Mouse (Mus musculus) heart, adult 2 months (tissue): Measurements from ENCODE around the gene Dab1. TPM values are rescaled to one million over a fixed set of nuclear protein-coding genes. Genes with fewer than 3 reads are reported as not detected.

Experiments
- DNase-seq, 2 experiments: peaks; one replicate each; pipeline ENCODE4 v3.0.0; 2021
- H3K27ac ChIP-seq: fragments of 200-600 bp; 2 replicates; pipeline ENCODE4 v1.8.1; 2022
- H3K27me3 ChIP-seq: fragments of 200-500 bp; 2 replicates; pipeline ENCODE4 v1.6.1; 2012; ENCODE audit warnings: mild to moderate bottlenecking, low read length, inconsistent platforms, mixed read lengths; ENCODE audit not compliant: control insufficient read depth, insufficient read depth
- H3K36me3 ChIP-seq: fragments of 200-500 bp; 2 replicates; pipeline ENCODE4 v1.6.1; 2012; ENCODE audit warnings: low read length, inconsistent platforms; ENCODE audit not compliant: control insufficient read depth, insufficient read depth
- H3K4me1 ChIP-seq: fragments of 200-500 bp; 2 replicates; pipeline ENCODE4 v1.6.1; 2011; ENCODE audit warnings: low read length; ENCODE audit not compliant: control insufficient read depth, insufficient read depth
- H3K4me3 ChIP-seq: fragments of 200-600 bp; 2 replicates; pipeline ENCODE4 v1.8.1; 2022
- H3K79me2 ChIP-seq: fragments of 200-500 bp; replicated peaks from 2 replicates; pipeline ENCODE4 v1.6.1; 2012; ENCODE audit warnings: mild to moderate bottlenecking, inconsistent platforms, low read length, moderate library complexity, mixed read lengths; ENCODE audit not compliant: control insufficient read depth, insufficient read depth
- H3K9ac ChIP-seq: fragments of 200-500 bp; 2 replicates; pipeline ENCODE4 v1.6.1; 2012; ENCODE audit warnings: low read depth, mild to moderate bottlenecking, control low read depth, inconsistent platforms, low read length, mixed read lengths
- CTCF ChIP-seq: fragments of 200-600 bp; IDR thresholded peaks from 2 replicates; pipeline ENCODE4 v1.8.1; 2022; ENCODE audit warnings: antibody characterized with exemption, mild to moderate bottlenecking, moderate library complexity
- EP300 ChIP-seq: fragments of 200-500 bp; IDR thresholded peaks from 2 replicates; pipeline ENCODE4 v1.6.1; 2011; ENCODE audit warnings: low read depth, low read length, control low read depth; ENCODE audit not compliant: insufficient read depth
- POLR2A ChIP-seq: fragments of 200-500 bp; IDR thresholded peaks from 2 replicates; pipeline ENCODE4 v1.6.1; 2011; ENCODE audit warnings: mild to moderate bottlenecking, low read depth, low read length, control low read depth; ENCODE audit not compliant: insufficient read depth
- WGBS: fragments of 180-500 bp; shearing (Covaris S2); methylation state at CpG from one replicate; pipeline ENCODE4 v1.1.7; 2018; 5-methylcytosine and 5-hydroxymethylcytosine counted together
- intact Hi-C: fragments of 180-260 bp; cut with DNase I; formaldehyde crosslinking; loops from one replicate; pipeline ENCODE4 v1.15.1; 2025
- polyA plus RNA-seq: library from polyadenylated mRNA; depleted of rRNA; stranded (reverse); fragments of >200 nt; gene quantifications from 2 replicates; pipeline ENCODE4 v1.2.3, GENCODE M21; 2012
- total RNA-seq, 2 experiments: library from RNA; stranded (reverse); gene quantifications; 2 replicates each; pipeline ENCODE4 v1.2.3; 2021

Dab1 gene
- total and polyA plus RNA-seq, 3 experiments: 0.21 TPM; not detected in 2

DNA sequence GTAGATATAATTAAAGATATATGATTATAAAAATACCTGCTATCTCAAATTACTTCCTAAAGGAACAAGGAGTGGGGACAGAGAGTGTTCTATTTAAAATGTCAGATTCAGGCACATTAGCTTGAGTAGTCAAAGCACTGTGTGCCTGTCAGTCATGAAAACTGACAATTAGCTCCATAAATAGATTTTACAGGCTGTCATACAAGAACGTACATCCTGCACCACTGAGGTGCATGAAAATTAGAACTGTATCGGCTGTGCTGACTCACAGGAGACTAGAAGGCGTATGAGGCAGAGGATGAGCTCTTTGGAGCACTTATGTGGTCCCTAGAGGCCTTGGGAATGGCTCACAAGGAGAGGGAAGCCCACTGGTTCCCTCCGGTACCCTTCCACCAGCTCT, 882.1 kb downstream of the Dab1 start:
- H3K27me3 ChIP-seq: no peaks in the 10 kb centered on the region
- DNase-seq: no peak
- no peak overlapping the region for H3K27ac ChIP-seq
- H3K4me1 ChIP-seq: no peaks in the 10 kb centered on the region
- no peaks in the 10 kb centered on the region for H3K79me2 ChIP-seq
- 66% methylated on average over 4 of the region's 4 CpGs for whole genome bisulfite sequencing
- TF ChIP-seq CTCF (no peak), POLR2A (no peak), EP300 (no peak)
- H3K36me3 ChIP-seq: no peaks in the 10 kb centered on the region
- H3K9ac ChIP-seq: no peak overlapping the region
- no peak overlapping the region for H3K4me3 ChIP-seq
- intact Hi-C loops: no loop called here

DNA sequence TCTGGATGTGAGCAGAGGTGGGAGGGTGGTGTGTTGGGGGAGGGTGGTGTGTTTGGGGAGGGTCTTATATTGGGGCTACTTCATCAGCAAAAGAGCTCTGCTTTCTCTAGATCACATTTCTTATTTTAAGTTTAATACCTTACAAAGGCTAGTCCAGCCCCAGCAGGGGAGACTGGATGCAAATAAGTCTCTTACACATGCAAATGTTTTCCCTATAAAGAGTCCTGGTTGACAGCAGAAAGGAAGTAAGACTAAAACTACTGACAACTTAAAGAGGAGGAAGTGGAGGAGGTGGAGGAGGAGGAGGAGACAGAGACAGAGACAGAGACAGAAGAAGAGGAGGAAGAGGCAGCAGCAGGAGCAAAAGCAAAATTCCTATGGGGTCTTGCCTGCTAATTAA, 885.8 kb downstream of the Dab1 start:
- no peak overlapping the region for H3K27ac ChIP-seq
- TF ChIP-seq CTCF (no peak), POLR2A (no peak), EP300 (no peak)
- intact Hi-C loops: no loop called here

DNA sequence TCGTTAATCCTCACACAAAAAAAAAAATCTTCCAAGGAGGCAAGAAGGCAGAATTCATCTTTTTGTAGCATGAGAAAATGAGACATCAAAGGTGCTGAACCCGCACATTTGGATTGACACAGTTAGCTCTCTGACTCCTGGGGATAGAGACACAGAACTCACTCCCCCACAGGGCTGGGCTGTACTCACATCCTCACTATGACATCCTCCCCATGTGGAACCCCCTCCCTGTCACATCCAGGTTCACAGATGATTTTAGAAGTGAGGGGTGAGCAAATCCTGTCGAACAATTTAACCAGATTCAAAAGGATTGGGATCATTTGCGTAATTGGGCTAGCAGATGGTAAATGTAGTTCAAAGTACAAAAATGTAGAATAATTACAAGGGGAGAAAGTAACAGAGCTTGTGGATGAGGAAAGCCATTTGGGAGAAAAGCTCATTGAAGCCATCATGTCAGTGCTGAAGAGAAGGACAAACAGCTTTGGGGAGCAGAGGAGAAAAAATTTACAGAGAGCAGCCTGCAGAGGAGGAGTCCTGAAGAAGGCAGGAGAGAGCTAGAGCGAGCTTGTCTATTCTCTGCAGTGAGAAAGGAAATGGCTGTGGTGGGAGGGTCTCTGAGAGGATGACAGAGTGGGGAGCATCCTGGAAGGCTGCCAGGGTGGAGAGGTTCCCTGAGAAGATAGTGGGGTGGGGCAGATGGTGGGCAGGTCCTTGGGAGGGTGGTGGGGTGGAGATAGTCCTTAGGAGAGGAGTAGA, 890.2 kb downstream of the Dab1 start:
- intact Hi-C loops: no loop called here
- TF ChIP-seq POLR2A (no peak), EP300 (no peak), CTCF (no peak)
- no peaks in the 10 kb centered on the region for H3K4me1 ChIP-seq
- WGBS: 50% methylated on average over 5 of the region's 5 CpGs
- no peak for DNase-seq
- no peak overlapping the region for H3K4me3 ChIP-seq
- H3K9ac ChIP-seq: no peak overlapping the region
- H3K36me3 ChIP-seq: no peaks in the 10 kb centered on the region
- H3K27ac ChIP-seq: no peak overlapping the region
- H3K27me3 ChIP-seq: no peaks in the 10 kb centered on the region
- no peaks in the 10 kb centered on the region for H3K79me2 ChIP-seq

More for the DNA sequence above, 885.8 kb downstream of the Dab1 start:
- Histone ChIP-seq H3K4me1 (no peaks in the 10 kb centered on the region), H3K4me3 (no peak overlapping the region), H3K27me3 (no peaks in the 10 kb centered on the region), H3K9ac (no peak overlapping the region), H3K36me3 (no peaks in the 10 kb centered on the region), H3K79me2 (no peaks in the 10 kb centered on the region)
- no peak for DNase-seq

DNA sequence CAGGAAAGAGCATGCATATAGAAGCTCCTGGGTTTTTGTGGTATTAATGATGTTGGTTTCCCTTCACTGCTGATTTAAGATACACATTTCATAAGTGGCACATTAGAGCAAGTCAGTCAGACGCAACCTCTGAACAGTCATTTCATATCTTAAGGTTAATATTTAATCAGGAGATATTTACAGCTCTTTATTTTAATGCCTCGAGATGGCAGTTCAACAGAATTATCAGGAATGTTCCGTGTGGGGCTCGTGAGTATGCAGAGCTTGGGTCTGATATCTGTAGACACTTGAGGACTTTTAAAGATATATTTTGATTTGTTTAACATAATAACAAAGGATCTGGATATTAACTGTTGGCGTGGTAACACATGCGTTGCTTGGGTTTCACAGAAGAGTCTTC, 892.7 kb downstream of the Dab1 start:
- DNase-seq: no peak
- WGBS: 65% methylated on average over 6 of the region's 6 CpGs
- Histone ChIP-seq H3K4me3 (no peak overlapping the region), H3K36me3 (no peaks in the 10 kb centered on the region), H3K79me2 (no peaks in the 10 kb centered on the region), H3K27ac (no peak overlapping the region), H3K4me1 (no peaks in the 10 kb centered on the region), H3K27me3 (no peaks in the 10 kb centered on the region), H3K9ac (no peak overlapping the region)
- intact Hi-C loops: no loop called here
- TF ChIP-seq POLR2A: no peak
- TF ChIP-seq CTCF: no peak
- TF ChIP-seq EP300: no peak

DNA sequence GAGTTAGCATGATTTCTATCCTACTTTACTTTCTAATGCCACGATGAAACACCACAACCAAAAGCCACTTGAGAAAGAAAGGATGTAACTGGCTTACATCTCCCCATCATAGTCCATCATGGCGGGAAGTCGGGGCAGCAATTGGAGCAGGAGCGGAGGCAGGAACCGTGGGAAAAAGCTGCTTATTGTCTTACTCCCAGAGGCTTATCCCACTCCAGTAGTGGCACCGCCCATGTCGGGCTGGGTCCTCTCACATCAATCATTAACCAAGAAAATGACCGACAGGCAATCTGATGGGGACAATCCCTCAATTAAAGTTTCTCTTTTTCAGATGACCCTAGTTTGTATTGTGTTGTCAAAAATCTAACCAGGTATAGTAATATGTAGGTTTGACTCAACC, 893.4 kb downstream of the Dab1 start:
- Histone ChIP-seq H3K36me3 (no peaks in the 10 kb centered on the region), H3K4me1 (no peaks in the 10 kb centered on the region), H3K27me3 (no peaks in the 10 kb centered on the region), H3K9ac (no peak overlapping the region), H3K79me2 (no peaks in the 10 kb centered on the region), H3K27ac (no peak overlapping the region), H3K4me3 (no peak overlapping the region)
- intact Hi-C loops: no loop called here
- no peak for DNase-seq
- TF ChIP-seq POLR2A (no peak), EP300 (no peak), CTCF (no peak)
- 77% methylated on average over 8 of the region's 8 CpGs for WGBS

DNA sequence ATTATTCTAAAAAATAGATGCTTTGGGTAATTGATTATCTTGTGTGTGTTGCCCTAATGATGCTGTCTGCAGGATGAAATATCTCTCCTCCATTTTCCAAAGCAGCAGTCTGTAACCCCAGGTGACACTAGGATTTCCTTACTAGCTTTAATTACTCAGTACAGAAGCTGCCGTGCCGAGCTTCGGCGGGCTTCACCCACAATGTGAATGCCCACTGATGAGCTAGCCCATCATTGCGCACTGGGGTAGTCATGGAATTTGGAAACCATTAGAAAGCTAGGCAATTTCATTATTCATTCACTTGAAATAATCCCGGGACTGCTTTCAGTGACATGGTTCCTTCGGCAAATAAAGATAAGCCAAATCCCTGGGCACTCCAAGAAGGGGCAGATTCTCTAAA, 894.5 kb downstream of the Dab1 start:
- DNase-seq: no peak
- TF ChIP-seq CTCF (no peak), POLR2A (no peak), EP300 (no peak)
- no peaks in the 10 kb centered on the region for H3K79me2 ChIP-seq
- H3K4me1 ChIP-seq: no peaks in the 10 kb centered on the region
- no peak overlapping the region for H3K4me3 ChIP-seq
- WGBS: 80% methylated on average over 7 of the region's 7 CpGs
- intact Hi-C loops: loop anchor here (1.0 kb wide), 1 partner anchor 381 kb away; no protein-coding TSS in a partner anchor
- no peaks in the 10 kb centered on the region for H3K36me3 ChIP-seq
- H3K27me3 ChIP-seq: no peaks in the 10 kb centered on the region
- no peak overlapping the region for H3K27ac ChIP-seq
- H3K9ac ChIP-seq: no peak overlapping the region
